Mouse (Mus musculus) R1 (cell line): Measurements from ENCODE around the gene Atg4d.
A peak's percentile ranks its signal among the peaks of the same experiment; 100 is the strongest.
"Not testable (repeated sequence)": the region's sequence is repeated elsewhere in the genome, so short reads cannot be mapped to it uniquely, and the experiment has no call there.

Experiments used
- DNase-seq: peaks from one replicate; pipeline ENCODE4 v3.0.0-alpha.2; 2018; ENCODE audit warnings: low read depth, low spot score

Atg4d gene

GRCm38 (mm10) chr9:21273520-21274228, 8.6 kb downstream of the Atg4d start:
- DNase-seq, result no peak

GRCm38 (mm10) chr9:21274336-21274735, 9.2 kb downstream of the Atg4d start:
- no peak for DNase-seq

GRCm38 (mm10) chr9:21275013-21275710, 10.1 kb downstream of the Atg4d start:
- no peak for DNase-seq

GRCm38 (mm10) chr9:21275727-21276126, 10.6 kb downstream of the Atg4d start:
- DNase-seq, result no peak

GRCm38 (mm10) chr9:21276307-21276706, 11.2 kb downstream of the Atg4d start:
- DNase-seq, result no peak

GRCm38 (mm10) chr9:21277776-21278175, 12.7 kb downstream of the Atg4d start:
- DNase-seq, result no peak

- DNase-seq, result peak; percentile 74
These were observed 18.5 kb downstream of the Atg4d start for GRCm38 (mm10) chr9:21283591-21283990.

GRCm38 (mm10) chr9:21283994-21284393, 18.9 kb downstream of the Atg4d start:
- no peak for DNase-seq

GRCm38 (mm10) chr9:21286753-21287152, 21.7 kb downstream of the Atg4d start:
- no peak for DNase-seq

GRCm38 (mm10) chr9:21287571-21288402, 22.7 kb downstream of the Atg4d start, which contains the start of gene Kri1:
TSS of gene Kri1 (minus strand) at chr9:21287969.
- DNase-seq, result peak; percentile 99

- no peak for DNase-seq
These were observed 23.6 kb downstream of the Atg4d start for GRCm38 (mm10) chr9:21288404-21289336.

- DNase-seq, result no peak
These were observed 24.2 kb downstream of the Atg4d start for GRCm38 (mm10) chr9:21289337-21289671.

- DNase-seq, result peak; percentile 65
These were observed 25.5 kb downstream of the Atg4d start for GRCm38 (mm10) chr9:21290589-21290988.

- DNase-seq, result peak; percentile 100
These were observed 26.1 kb downstream of the Atg4d start, which contains the start of gene Cdkn2d for GRCm38 (mm10) chr9:21291022-21291787. TSS of gene Cdkn2d (minus strand) at chr9:21291407.

- DNase-seq, result not testable (repeated sequence)
These were observed 26.8 kb downstream of the Atg4d start for GRCm38 (mm10) chr9:21291868-21292267.

- no peak for DNase-seq
These were observed 27.2 kb downstream of the Atg4d start for GRCm38 (mm10) chr9:21292271-21292670.

GRCm38 (mm10) chr9:21299014-21299413, 33.9 kb downstream of the Atg4d start:
- DNase-seq, result peak; percentile 70

GRCm38 (mm10) chr9:21305065-21305464, 40.0 kb downstream of the Atg4d start:
- DNase-seq, result no peak

GRCm38 (mm10) chr9:21309150-21309741, 44.2 kb downstream of the Atg4d start:
- peak; percentile 99 for DNase-seq

- no peak for DNase-seq
These were observed 46.6 kb downstream of the Atg4d start for GRCm38 (mm10) chr9:21311695-21312094.
